19 mouse cellular contexts compared by ENCODE assay signal in genomic region chr8:13512677-13513076, GRCm38 (mm10). TPM values are rescaled to one million over a fixed set of nuclear protein-coding genes. Genes with fewer than 3 reads are reported as not detected.
A peak's percentile ranks its signal among the peaks of the same experiment; 100 is the strongest.
DNase-seq lines count a peak whose midpoint lies in the region; ATAC-seq lines count a peak whose summit lies in the region.
"Had no signal": no experiment of that assay in that cellular context is flagged by ENCODE, and none has a peak within 500 bp of the region (broad histone marks: within the 10 kb centered on the region; RNA-seq: fewer than 3 reads in every experiment).

No protein-coding gene starts in this region.

- H3K36me3 ChIP-seq in forebrain, embryonic 16.5 days (ENCODE audit: control insufficient read depth, insufficient read depth), result no peaks in the 10 kb centered on the region
- H3K36me3 ChIP-seq in forebrain, embryonic 10.5 days (replicated peaks), result no peaks in the 10 kb centered on the region
- H3K36me3 ChIP-seq in lung, embryonic 16.5 days (ENCODE audit: control insufficient read depth, insufficient read depth, low read length), result no peaks in the 10 kb centered on the region
- no peaks in the 10 kb centered on the region for H3K36me3 ChIP-seq in stomach, embryonic 15.5 days
- H3K36me3 ChIP-seq: embryonic facial prominence, embryonic 12.5 days; heart, embryonic 13.5 days; liver, embryonic 15.5 days; neural tube, embryonic 13.5 days had no signal

- H3K9me3 ChIP-seq in forebrain, embryonic 16.5 days (ENCODE audit: control insufficient read depth, low read length), result no peaks in the 10 kb centered on the region
- no peaks in the 10 kb centered on the region for H3K9me3 ChIP-seq in forebrain, embryonic 10.5 days
- H3K9me3 ChIP-seq in lung, embryonic 16.5 days (ENCODE audit: control insufficient read depth, low read length), result no peaks in the 10 kb centered on the region
- H3K9me3 ChIP-seq in stomach, embryonic 15.5 days, result no peaks in the 10 kb centered on the region
- H3K9me3 ChIP-seq: embryonic facial prominence, embryonic 12.5 days; heart, embryonic 13.5 days; liver, embryonic 15.5 days; neural tube, embryonic 13.5 days had no signal

- H3K9ac ChIP-seq in forebrain, embryonic 16.5 days (replicated peaks; ENCODE audit: low read depth, low read length), result no peak overlapping the region
- H3K9ac ChIP-seq in lung, embryonic 16.5 days (ENCODE audit: low read length), result no peak overlapping the region
- H3K9ac ChIP-seq in stomach, embryonic 15.5 days, result no peak overlapping the region
- H3K9ac ChIP-seq: embryonic facial prominence, embryonic 12.5 days; heart, embryonic 13.5 days; liver, embryonic 15.5 days; neural tube, embryonic 13.5 days had no signal

- no peaks in the 10 kb centered on the region for H3K27me3 ChIP-seq in forebrain, embryonic 16.5 days (replicated peaks; ENCODE audit: control insufficient read depth, insufficient read depth, low read length)
- no peaks in the 10 kb centered on the region for H3K27me3 ChIP-seq in forebrain, embryonic 10.5 days (ENCODE audit: poor library complexity, severe bottlenecking)
- no peaks in the 10 kb centered on the region for H3K27me3 ChIP-seq in lung, embryonic 16.5 days (ENCODE audit: control insufficient read depth, insufficient read depth, low read depth, low read length)
- no peaks in the 10 kb centered on the region for H3K27me3 ChIP-seq in stomach, embryonic 15.5 days (replicated peaks)
- H3K27me3 ChIP-seq: embryonic facial prominence, embryonic 12.5 days; liver, embryonic 15.5 days; neural tube, embryonic 13.5 days had no signal

- peak; percentile 38; the same call in 1 of the 2 replicates for ATAC-seq in forebrain, embryonic 16.5 days
- peak; percentile 39; the same call in 1 of the 2 replicates for ATAC-seq in lung, embryonic 16.5 days (ENCODE audit: low read depth)
- ATAC-seq in stomach, embryonic 15.5 days (ENCODE audit: insufficient read depth, low FRiP score, low read depth), result peak; percentile 48
- ATAC-seq: activated CD4-positive, CD25-positive, alpha-beta regulatory T cell, adult 4 months had no signal

- WGBS in forebrain, embryonic 16.5 days, result 68% methylated on average over 6 of the region's 6 CpGs
- 89% methylated on average over 6 of the region's 6 CpGs for WGBS in forebrain, embryonic 10.5 days
- WGBS in lung, embryonic 16.5 days, result 38% methylated on average over 6 of the region's 6 CpGs
- WGBS in stomach, embryonic 15.5 days, result 32% methylated on average over 6 of the region's 6 CpGs

- H3K4me3 ChIP-seq in forebrain, embryonic 16.5 days (replicated peaks; ENCODE audit: low read length), result no peak overlapping the region
- H3K4me3 ChIP-seq in forebrain, embryonic 10.5 days, result no peak overlapping the region
- no peak overlapping the region for H3K4me3 ChIP-seq in lung, embryonic 16.5 days (ENCODE audit: low read length)
- no peak overlapping the region for H3K4me3 ChIP-seq in stomach, embryonic 15.5 days (replicated peaks)
- H3K4me3 ChIP-seq: embryonic facial prominence, embryonic 12.5 days; heart, embryonic 13.5 days; liver, embryonic 15.5 days; megakaryocyte, embryonic 14.5 days; neural tube, embryonic 13.5 days had no signal

- no peak overlapping the region for H3K27ac ChIP-seq in forebrain, embryonic 16.5 days (ENCODE audit: low read length)
- H3K27ac ChIP-seq in forebrain, embryonic 10.5 days, result no peak overlapping the region
- no peak overlapping the region for H3K27ac ChIP-seq in lung, embryonic 16.5 days (ENCODE audit: low read length)
- H3K27ac ChIP-seq in stomach, embryonic 15.5 days, result no peak overlapping the region
- H3K27ac ChIP-seq: embryonic facial prominence, embryonic 12.5 days; heart, embryonic 13.5 days; liver, embryonic 15.5 days; neural tube, embryonic 13.5 days had no signal

- no peak overlapping the region for H3K4me2 ChIP-seq in forebrain, embryonic 16.5 days (ENCODE audit: low read length)
- H3K4me2 ChIP-seq in lung, embryonic 16.5 days (ENCODE audit: low read depth, low read length), result no peak overlapping the region
- H3K4me2 ChIP-seq in stomach, embryonic 15.5 days, result no peak overlapping the region
- H3K4me2 ChIP-seq: embryonic facial prominence, embryonic 12.5 days; heart, embryonic 13.5 days; liver, embryonic 15.5 days; neural tube, embryonic 13.5 days had no signal

- no peaks in the 10 kb centered on the region; the same call in 1 of the 2 replicates for H3K4me1 ChIP-seq in forebrain, embryonic 16.5 days (replicated peaks; ENCODE audit: control insufficient read depth, insufficient read depth, low read length)
- H3K4me1 ChIP-seq in forebrain, embryonic 10.5 days, result no peaks in the 10 kb centered on the region
- H3K4me1 ChIP-seq in lung, embryonic 16.5 days (replicated peaks; ENCODE audit: control insufficient read depth, insufficient read depth, low read length), result peaks cover 29% of the 10 kb centered on the region
- H3K4me1 ChIP-seq in stomach, embryonic 15.5 days, result 0 out of 2 replicates have a peak, but pooled peaks cover 14% of the 10 kb centered on the region
- H3K4me1 ChIP-seq: embryonic facial prominence, embryonic 12.5 days; liver, embryonic 15.5 days; neural tube, embryonic 13.5 days had no signal

- no peak for DNase-seq in forebrain, embryonic 10.5 days (ENCODE audit: extremely low spot score, low spot score)
- DNase-seq in lung, postnatal 10 days, result no peak
- peak; percentile 92 for DNase-seq in cerebellum, adult 9-11 months
- no peak for DNase-seq in urinary bladder, postnatal 4 days (ENCODE audit: low spot score in 2 of 2)
- DNase-seq in thymus, postnatal 25 days, result no peak
- DNase-seq: gastrocnemius, postnatal 36 days; heart, postnatal 4 days; kidney, postnatal 10 days had no signal

RNA-seq across cellular contexts. Expression of gene Gas6, which starts 18.4 kb away (rescaled TPM):
- polyA plus RNA-seq in forebrain, embryonic 16.5 days (2015; fragmentation: Nextera tagmentation; extraction: Ambion mirVana), result 23.9 and 25.5 TPM in 2 replicates
- polyA plus RNA-seq in forebrain, embryonic 10.5 days (2016; fragmentation: Nextera tagmentation; extraction: Ambion mirVana), result 6.1 and 7.6 TPM in 2 replicates
- polyA plus RNA-seq in lung, embryonic 16.5 days (2015; fragmentation: Nextera tagmentation; extraction: Ambion mirVana), result 78.0 and 83.8 TPM in 2 replicates
- polyA plus RNA-seq in stomach, embryonic 15.5 days (2015; fragmentation: Nextera tagmentation; extraction: Ambion mirVana), result 113 and 130 TPM in 2 replicates
- polyA plus RNA-seq: activated CD4-positive, CD25-positive, alpha-beta regulatory T cell, adult 4 months had no signal

RNA-seq across cellular contexts. Expression of gene 1700029H14Rik, which starts 49.6 kb away (rescaled TPM):
- not detected in 2 replicates for polyA plus RNA-seq in forebrain, embryonic 16.5 days (2015; fragmentation: Nextera tagmentation; extraction: Ambion mirVana)
- polyA plus RNA-seq in forebrain, embryonic 10.5 days (2016; fragmentation: Nextera tagmentation; extraction: Ambion mirVana), result not detected in 2 replicates
- polyA plus RNA-seq in lung, embryonic 16.5 days (2015; fragmentation: Nextera tagmentation; extraction: Ambion mirVana), result not detected in 2 replicates
- polyA plus RNA-seq in stomach, embryonic 15.5 days (2015; fragmentation: Nextera tagmentation; extraction: Ambion mirVana), result not detected in 2 replicates
- polyA plus RNA-seq: activated CD4-positive, CD25-positive, alpha-beta regulatory T cell, adult 4 months; embryonic facial prominence, embryonic 12.5 days; heart, embryonic 13.5 days; intestine, embryonic 14.5 days; limb, embryonic 11.5 days; liver, embryonic 15.5 days; neural tube, embryonic 13.5 days had no signal
